Mouse (Mus musculus): ENCODE data around the gene B3gnt9. TPM values are rescaled to one million over a fixed set of nuclear protein-coding genes. Genes with fewer than 3 reads are reported as not detected.
"Not testable (repeated sequence)": the region's sequence is repeated elsewhere in the genome, so short reads cannot be mapped to it uniquely, and the experiment has no call there.

The B3gnt9 gene
- polyA plus RNA-seq, 1 experiment = 11.6 TPM

DNA sequence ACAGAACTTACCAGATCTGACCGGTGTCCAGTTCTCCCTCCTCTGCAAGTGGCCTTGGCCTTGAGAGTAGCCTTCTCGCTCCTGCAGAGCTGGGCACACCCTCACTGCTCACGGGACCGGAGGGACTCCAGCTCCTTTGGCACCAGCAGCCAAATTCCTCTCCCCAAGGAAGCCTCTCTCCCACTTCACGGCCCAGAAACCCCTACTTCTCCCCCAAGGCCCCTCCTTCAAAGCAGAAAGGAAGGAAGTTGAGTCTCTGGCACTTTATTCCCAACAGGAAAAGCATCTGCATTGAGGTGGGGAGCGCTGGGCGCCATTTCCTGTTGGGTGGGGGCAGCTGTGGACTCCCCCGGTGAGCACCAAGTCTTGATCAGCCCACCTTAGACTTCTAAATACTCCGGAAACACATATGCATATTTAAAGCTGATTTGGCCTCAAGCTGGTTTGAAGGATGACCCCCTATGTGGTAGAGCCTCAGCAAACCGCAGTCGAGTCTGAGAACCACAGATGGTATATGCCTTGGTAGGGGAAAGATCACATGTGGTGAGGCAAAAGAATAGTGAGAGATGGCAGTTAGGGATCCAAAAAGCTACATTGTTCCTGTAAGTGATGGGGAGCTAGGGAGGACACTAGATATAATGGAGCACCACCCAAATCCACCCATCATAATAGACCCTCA, 41.1 kb upstream of the B3gnt9 start, which contains the start of gene Exoc3l:
Exoc3l (minus strand) TSS at position 207 of the 679 bp plus-strand sequence.
- DNase-seq = no peak
- H3K27me3 ChIP-seq (ENCODE audit: control insufficient read depth, insufficient read depth, low read length) = no peaks in the 10 kb centered on the region
- WGBS = 8% methylated on average over 11 of the region's 11 CpGs
- H3K4me3 ChIP-seq (ENCODE audit: control insufficient read depth, insufficient read depth, low read length) = no peak within 1 kb of the TSS
- H3K27ac ChIP-seq (ENCODE audit: control insufficient read depth, insufficient read depth, low read length) = peak within 1 kb of the TSS; percentile 45
- TF ChIP-seq CTCF (IDR thresholded peaks at IDR 0.05; ENCODE audit: borderline replicate concordance, control insufficient read depth, extremely low read depth, insufficient read depth, low read length, poor library complexity) (no peak), POLR2A (IDR thresholded peaks at IDR 0.05; ENCODE audit: control insufficient read depth, extremely low read depth, insufficient read depth, low read length, poor library complexity) (no peak)
- peaks cover 12% of the 10 kb centered on the region for H3K36me3 ChIP-seq (ENCODE audit: control insufficient read depth, insufficient read depth, low read length)
- peaks cover 32% of the 10 kb centered on the region for H3K4me1 ChIP-seq (replicated peaks; ENCODE audit: control insufficient read depth, insufficient read depth, low read length)

DNA sequence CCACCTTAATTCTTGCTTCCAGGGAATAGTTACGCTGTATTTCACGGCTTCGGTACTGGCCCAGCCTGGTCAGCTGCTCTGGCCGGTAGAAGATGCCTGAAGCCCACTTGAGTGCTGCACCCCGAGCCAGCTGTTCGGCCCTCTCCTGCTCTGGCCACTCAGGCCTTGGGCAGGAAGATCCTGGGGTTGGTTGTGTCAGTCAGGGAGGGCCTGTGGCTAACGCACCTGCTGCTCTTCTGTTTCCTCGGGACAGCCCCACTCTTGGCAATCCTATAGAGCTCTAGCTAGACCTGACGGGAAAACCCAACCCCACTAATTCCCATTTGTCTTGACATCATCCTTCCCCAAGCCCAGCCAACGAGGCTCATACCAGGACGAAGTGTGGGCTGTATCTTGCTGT, 40.3 kb upstream of the B3gnt9 start:
- Histone ChIP-seq H3K4me1 (replicated peaks; ENCODE audit: control insufficient read depth, insufficient read depth, low read length) (peaks cover 36% of the 10 kb centered on the region), H3K36me3 (ENCODE audit: control insufficient read depth, insufficient read depth, low read length) (peaks cover 8% of the 10 kb centered on the region), H3K4me3 (ENCODE audit: control insufficient read depth, insufficient read depth, low read length) (no peak overlapping the region), H3K27ac (ENCODE audit: control insufficient read depth, insufficient read depth, low read length) (no peak overlapping the region), H3K27me3 (ENCODE audit: control insufficient read depth, insufficient read depth, low read length) (no peaks in the 10 kb centered on the region)
- TF ChIP-seq CTCF (IDR thresholded peaks at IDR 0.05; ENCODE audit: borderline replicate concordance, control insufficient read depth, extremely low read depth, insufficient read depth, low read length, poor library complexity) = no peak
- TF ChIP-seq POLR2A (IDR thresholded peaks at IDR 0.05; ENCODE audit: control insufficient read depth, extremely low read depth, insufficient read depth, low read length, poor library complexity) = no peak
- 54% methylated on average over 11 of the region's 11 CpGs for WGBS
- DNase-seq = no peak

DNA sequence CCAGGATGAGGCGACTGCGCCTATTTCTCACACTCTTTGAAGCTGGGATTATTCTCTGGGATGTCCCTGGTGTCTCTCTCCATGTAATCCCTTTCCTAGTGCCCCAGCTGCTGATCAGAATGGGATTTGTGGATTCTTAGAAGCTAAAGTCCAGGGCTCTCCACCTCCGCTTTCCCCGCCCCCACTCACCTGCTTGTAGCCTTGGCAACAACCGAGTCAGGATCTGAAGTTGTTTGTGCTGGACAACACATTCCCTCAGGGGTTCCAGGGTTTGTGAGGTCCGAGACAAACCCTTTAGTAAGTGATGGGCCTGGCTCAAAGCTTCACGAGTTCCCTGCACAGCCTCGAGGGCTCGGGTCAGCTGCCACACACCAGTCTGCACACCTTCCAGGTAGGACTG, 39.8 kb upstream of the B3gnt9 start:
- WGBS = 86% methylated on average over 9 of the region's 9 CpGs
- Histone ChIP-seq H3K36me3 (ENCODE audit: control insufficient read depth, insufficient read depth, low read length) (peaks cover 4% of the 10 kb centered on the region), H3K4me3 (ENCODE audit: control insufficient read depth, insufficient read depth, low read length) (no peak overlapping the region), H3K27ac (ENCODE audit: control insufficient read depth, insufficient read depth, low read length) (no peak overlapping the region), H3K4me1 (replicated peaks; ENCODE audit: control insufficient read depth, insufficient read depth, low read length) (peaks cover 36% of the 10 kb centered on the region), H3K27me3 (ENCODE audit: control insufficient read depth, insufficient read depth, low read length) (no peaks in the 10 kb centered on the region)
- no peak for DNase-seq
- TF ChIP-seq CTCF (IDR thresholded peaks at IDR 0.05; ENCODE audit: borderline replicate concordance, control insufficient read depth, extremely low read depth, insufficient read depth, low read length, poor library complexity) (no peak), POLR2A (IDR thresholded peaks at IDR 0.05; ENCODE audit: control insufficient read depth, extremely low read depth, insufficient read depth, low read length, poor library complexity) (no peak)

DNA sequence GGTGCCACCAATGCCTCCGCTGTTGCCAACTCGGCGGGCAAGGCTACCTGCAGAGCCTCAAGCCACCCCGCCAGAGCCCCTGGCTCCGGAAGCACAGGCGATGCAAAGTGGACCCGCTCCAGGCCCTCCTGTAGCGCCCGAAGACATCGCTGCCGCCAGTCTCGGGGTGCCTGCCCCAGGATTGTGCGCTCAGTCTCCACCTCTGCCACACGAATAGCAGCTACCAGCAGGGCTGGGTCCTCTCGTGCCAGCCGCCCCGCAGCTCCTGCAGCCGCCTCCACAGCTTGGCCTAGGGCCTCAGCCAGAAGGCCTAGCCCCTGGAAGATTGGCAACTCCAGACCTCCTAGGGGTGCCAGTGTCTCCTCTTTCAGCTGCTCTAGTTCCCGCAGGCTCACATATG, 38.5 kb upstream of the B3gnt9 start:
- 94% methylated on average over 19 of the region's 19 CpGs for WGBS
- H3K4me1 ChIP-seq (replicated peaks; ENCODE audit: control insufficient read depth, insufficient read depth, low read length) = peaks cover 36% of the 10 kb centered on the region
- H3K27me3 ChIP-seq (ENCODE audit: control insufficient read depth, insufficient read depth, low read length) = no peaks in the 10 kb centered on the region
- no peak for TF ChIP-seq CTCF (IDR thresholded peaks at IDR 0.05; ENCODE audit: borderline replicate concordance, control insufficient read depth, extremely low read depth, insufficient read depth, low read length, poor library complexity)
- TF ChIP-seq POLR2A (IDR thresholded peaks at IDR 0.05; ENCODE audit: control insufficient read depth, extremely low read depth, insufficient read depth, low read length, poor library complexity) = no peak
- H3K4me3 ChIP-seq (ENCODE audit: control insufficient read depth, insufficient read depth, low read length) = no peak overlapping the region
- DNase-seq = no peak
- H3K36me3 ChIP-seq (ENCODE audit: control insufficient read depth, insufficient read depth, low read length) = no peaks in the 10 kb centered on the region
- H3K27ac ChIP-seq (ENCODE audit: control insufficient read depth, insufficient read depth, low read length) = no peak overlapping the region

DNA sequence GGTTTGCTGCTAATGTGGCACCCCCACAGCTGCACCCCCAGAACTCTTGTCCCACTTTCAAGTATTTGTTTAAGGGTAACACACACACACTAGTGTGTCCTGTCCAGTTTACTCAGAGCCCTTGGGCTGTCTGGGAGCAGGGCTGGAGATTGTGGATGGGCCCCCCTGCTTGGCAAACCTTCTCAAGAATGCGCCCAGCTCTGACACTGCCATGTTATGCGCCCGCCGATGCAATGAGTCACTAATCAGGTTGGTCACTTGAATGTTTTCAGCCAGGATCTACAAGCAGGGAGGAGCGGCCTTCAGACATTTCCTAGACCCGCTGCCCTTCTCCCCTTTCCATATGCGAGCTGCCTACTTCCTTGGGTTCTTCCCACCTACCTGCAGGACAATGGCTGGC, 37.5 kb upstream of the B3gnt9 start:
- Histone ChIP-seq H3K27ac (ENCODE audit: control insufficient read depth, insufficient read depth, low read length) (no peak overlapping the region), H3K4me1 (replicated peaks; ENCODE audit: control insufficient read depth, insufficient read depth, low read length) (peaks cover 33% of the 10 kb centered on the region), H3K4me3 (ENCODE audit: control insufficient read depth, insufficient read depth, low read length) (no peak overlapping the region), H3K36me3 (ENCODE audit: control insufficient read depth, insufficient read depth, low read length) (no peaks in the 10 kb centered on the region), H3K27me3 (ENCODE audit: control insufficient read depth, insufficient read depth, low read length) (no peaks in the 10 kb centered on the region)
- no peak for TF ChIP-seq CTCF (IDR thresholded peaks at IDR 0.05; ENCODE audit: borderline replicate concordance, control insufficient read depth, extremely low read depth, insufficient read depth, low read length, poor library complexity)
- TF ChIP-seq POLR2A (IDR thresholded peaks at IDR 0.05; ENCODE audit: control insufficient read depth, extremely low read depth, insufficient read depth, low read length, poor library complexity) = no peak
- WGBS = 97% methylated on average over 7 of the region's 7 CpGs
- DNase-seq = no peak

DNA sequence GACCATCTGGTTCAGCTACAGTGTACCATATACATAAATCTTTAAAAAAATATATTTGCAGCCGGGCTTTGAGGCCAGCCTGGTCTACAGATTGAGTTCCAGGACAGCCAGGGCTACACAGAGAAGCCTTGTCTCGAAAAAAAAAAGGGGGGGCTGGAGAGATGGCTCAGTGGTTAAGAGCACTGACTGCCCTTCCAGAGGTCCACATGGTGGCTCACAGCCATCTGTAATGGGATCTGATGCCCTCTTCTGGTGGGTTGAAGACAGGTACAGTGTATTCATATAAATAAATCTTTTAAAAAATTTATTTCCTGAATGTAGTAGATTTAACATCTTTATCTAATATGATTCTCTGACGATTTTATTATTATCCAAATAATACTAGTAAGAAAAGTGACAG, 36.8 kb upstream of the B3gnt9 start:
- H3K36me3 ChIP-seq (ENCODE audit: control insufficient read depth, insufficient read depth, low read length); DNase-seq; H3K4me3 ChIP-seq (ENCODE audit: control insufficient read depth, insufficient read depth, low read length); H3K27ac ChIP-seq (ENCODE audit: control insufficient read depth, insufficient read depth, low read length); H3K27me3 ChIP-seq (ENCODE audit: control insufficient read depth, insufficient read depth, low read length): not testable (repeated sequence)
- H3K4me1 ChIP-seq (replicated peaks; ENCODE audit: control insufficient read depth, insufficient read depth, low read length) = peaks cover 33% of the 10 kb centered on the region
- WGBS = 71% methylated on average over 3 of the region's 3 CpGs

DNA sequence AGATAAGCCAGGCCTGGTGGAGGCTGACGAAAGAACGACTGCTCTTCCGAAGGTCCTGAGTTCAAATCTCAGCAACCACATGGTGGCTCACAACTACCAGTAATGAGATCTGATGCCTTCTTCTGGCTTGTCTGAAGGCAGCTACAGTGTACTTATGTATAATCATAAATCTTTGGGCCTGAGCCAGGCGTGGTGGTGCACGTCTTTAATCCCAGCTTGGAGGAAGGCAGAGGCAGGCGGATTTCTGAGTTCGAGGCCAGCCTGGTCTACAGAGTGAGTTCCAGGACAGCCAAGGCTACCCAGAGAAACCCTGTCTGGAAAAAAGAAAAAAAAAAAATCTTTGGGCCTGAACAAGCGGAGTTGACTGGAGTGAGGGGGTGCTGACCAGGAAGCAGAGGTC, 36.4 kb upstream of the B3gnt9 start:
- WGBS = 92% methylated on average over 8 of the region's 8 CpGs
- not testable (repeated sequence) for H3K4me3 ChIP-seq (ENCODE audit: control insufficient read depth, insufficient read depth, low read length); H3K27me3 ChIP-seq (ENCODE audit: control insufficient read depth, insufficient read depth, low read length); H3K27ac ChIP-seq (ENCODE audit: control insufficient read depth, insufficient read depth, low read length); DNase-seq; H3K36me3 ChIP-seq (ENCODE audit: control insufficient read depth, insufficient read depth, low read length)
- H3K4me1 ChIP-seq (replicated peaks; ENCODE audit: control insufficient read depth, insufficient read depth, low read length) = peaks cover 30% of the 10 kb centered on the region

Measured in thymus, adult 2 months (tissue).